Mouse (Mus musculus) olfactory bulb, adult 2 months (tissue): ENCODE data around the gene Sp7. TPM values are rescaled to one million over a fixed set of nuclear protein-coding genes. Genes with fewer than 3 reads are reported as not detected.
A peak's percentile ranks its signal among the peaks of the same experiment; 100 is the strongest.

Experiments used
- H3K27ac ChIP-seq: fragments of 200-500 bp; 2 replicates; pipeline ENCODE4 v1.5.1; 2012; ENCODE audit warnings: low read depth, low read length; ENCODE audit not compliant: insufficient read depth
- H3K4me1 ChIP-seq: fragments of 200-500 bp; 2 replicates; pipeline ENCODE4 v1.6.1; 2012; ENCODE audit warnings: low read length; ENCODE audit not compliant: control insufficient read depth, insufficient read depth
- H3K4me3 ChIP-seq: fragments of 200-500 bp; 2 replicates; pipeline ENCODE4 v1.5.1; 2012; ENCODE audit warnings: mild to moderate bottlenecking, low read depth, low read length, moderate library complexity; ENCODE audit not compliant: insufficient read depth
- CTCF ChIP-seq: fragments of 200-500 bp; IDR thresholded peaks from 2 replicates; pipeline ENCODE4 v1.5.1; 2012; ENCODE audit warnings: low read depth, mild to moderate bottlenecking, low read length, moderate library complexity; ENCODE audit not compliant: insufficient read depth
- POLR2A ChIP-seq: fragments of 200-500 bp; IDR thresholded peaks from 2 replicates; pipeline ENCODE4 v1.6.1; 2012; ENCODE audit warnings: mild to moderate bottlenecking, low read depth, low read length, moderate library complexity; ENCODE audit not compliant: insufficient read depth
- WGBS: fragments of 180-500 bp; shearing (Covaris S2); methylation state at CpG from one replicate; pipeline ENCODE4 v1.1.7; 2018; 5-methylcytosine and 5-hydroxymethylcytosine counted together
- polyA plus RNA-seq: library from polyadenylated mRNA; stranded (reverse); fragments of >200 nt; gene quantifications from 2 replicates; pipeline ENCODE4 v1.2.4, GENCODE M21; 2012; ENCODE audit warnings: low replicate concordance; ENCODE audit not compliant: missing spikeins, insufficient read depth, insufficient read length

Sp7 gene
- not detected in 2 replicates for polyA plus RNA-seq

DNA sequence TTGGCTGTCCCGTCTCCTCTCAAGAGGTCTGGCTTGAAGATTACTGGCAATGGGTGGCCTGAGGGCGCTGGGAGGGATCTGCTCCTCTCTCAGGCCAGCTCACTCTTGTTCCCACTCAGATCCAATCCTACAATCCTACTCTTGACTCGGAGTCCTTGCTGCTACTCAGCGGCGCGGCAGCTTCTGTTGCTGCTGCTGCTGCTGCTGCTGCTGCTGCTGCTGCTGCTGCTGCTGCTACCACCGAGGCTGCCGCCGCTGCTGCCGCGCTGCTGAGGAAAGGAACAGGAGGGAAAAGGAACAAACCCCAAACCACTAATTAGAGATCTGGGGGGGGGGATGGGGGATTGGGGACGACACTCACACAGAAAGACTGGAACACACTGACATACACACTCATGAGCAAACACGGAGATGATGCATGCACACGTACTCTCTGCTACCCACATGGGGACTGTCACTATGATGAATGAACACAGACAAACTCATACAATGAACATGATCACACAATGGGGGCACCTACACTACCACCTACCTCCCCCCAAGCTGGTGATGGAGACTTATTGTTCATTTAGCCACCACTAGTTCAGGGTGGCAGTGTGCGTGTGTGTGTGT, at the start of gene Sp7:
Gene Sp7, minus strand, starts transcription at position 450 of the 612 bp plus-strand sequence.
- 2% methylated on average over 15 of the region's 15 CpGs for WGBS
- peaks cover 10% of the 10 kb centered on the region; the same call in 1 of the 2 replicates for H3K4me1 ChIP-seq
- 0 out of 2 replicates have a peak, but pooled peaks have one; percentile 7 for TF ChIP-seq POLR2A
- TF ChIP-seq CTCF = no peak
- peak within 1 kb of the TSS; percentile 69 for H3K4me3 ChIP-seq
- H3K27ac ChIP-seq = peak within 1 kb of the TSS; percentile 90

DNA sequence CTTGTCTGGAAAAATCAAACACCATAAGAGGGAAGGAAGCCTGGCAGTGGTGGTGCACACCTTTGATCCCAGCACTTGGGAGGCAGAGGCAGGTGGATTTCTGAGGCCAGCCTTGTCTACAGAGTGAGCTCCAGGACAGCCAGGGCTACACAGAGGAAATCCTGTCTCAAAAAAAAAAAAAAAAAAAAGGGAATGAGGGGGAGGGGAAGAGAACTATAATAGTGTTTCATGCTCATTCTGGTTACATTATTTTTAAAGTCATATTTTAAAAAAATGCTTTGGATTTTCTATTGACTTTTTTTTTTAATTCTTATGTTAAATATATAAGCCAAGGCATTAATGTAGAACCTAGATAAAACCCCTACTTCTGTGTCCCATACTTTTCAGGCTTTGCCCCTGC, 46.7 kb upstream of the Sp7 start:
- no peak overlapping the region for H3K4me3 ChIP-seq
- no peak for TF ChIP-seq POLR2A
- no peak for TF ChIP-seq CTCF
- no peak overlapping the region for H3K27ac ChIP-seq
- H3K4me1 ChIP-seq = peaks cover 8% of the 10 kb centered on the region

DNA sequence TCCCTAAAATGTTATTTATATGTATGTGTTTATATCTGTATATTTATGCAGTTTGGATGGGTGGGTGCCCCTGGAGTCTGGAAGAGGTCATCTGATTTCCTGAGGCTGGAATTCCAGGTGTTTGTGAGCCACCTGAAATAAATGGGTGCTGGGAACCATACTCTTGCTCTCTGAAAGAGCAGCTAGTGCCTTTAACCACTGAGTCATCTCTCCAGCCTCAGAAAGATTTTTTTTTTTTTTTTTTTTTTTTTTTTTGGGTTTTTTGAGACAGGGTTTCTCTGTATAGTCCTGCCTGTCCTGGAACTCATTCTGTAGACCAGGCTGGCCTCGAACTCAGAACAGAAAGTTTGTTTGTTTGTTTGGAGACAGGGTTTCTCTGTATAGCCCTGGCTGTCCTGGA, 44.1 kb upstream of the Sp7 start:
- Histone ChIP-seq H3K27ac (no peak overlapping the region), H3K4me3 (no peak overlapping the region), H3K4me1 (peaks cover 16% of the 10 kb centered on the region)
- 96% methylated on average over 1 of the region's 1 CpGs for WGBS
- TF ChIP-seq CTCF (no peak), POLR2A (no peak)

DNA sequence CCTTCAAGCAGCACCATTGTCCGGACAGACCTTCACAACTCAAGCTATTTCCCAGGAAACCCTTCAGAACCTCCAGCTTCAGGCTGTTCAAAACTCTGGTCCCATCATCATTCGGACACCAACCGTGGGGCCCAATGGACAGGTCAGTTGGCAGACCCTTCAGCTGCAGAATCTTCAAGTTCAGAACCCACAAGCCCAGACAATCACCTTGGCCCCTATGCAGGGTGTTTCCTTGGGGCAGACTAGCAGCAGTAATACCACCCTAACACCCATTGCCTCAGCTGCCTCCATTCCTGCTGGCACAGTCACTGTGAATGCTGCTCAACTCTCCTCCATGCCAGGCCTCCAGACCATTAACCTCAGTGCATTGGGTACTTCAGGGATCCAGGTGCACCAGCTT, 42.3 kb upstream of the Sp7 start:
- no peak overlapping the region for H3K27ac ChIP-seq
- TF ChIP-seq CTCF = no peak
- no peak overlapping the region for H3K4me3 ChIP-seq
- WGBS = 83% methylated on average over 3 of the region's 3 CpGs
- H3K4me1 ChIP-seq = peaks cover 16% of the 10 kb centered on the region

DNA sequence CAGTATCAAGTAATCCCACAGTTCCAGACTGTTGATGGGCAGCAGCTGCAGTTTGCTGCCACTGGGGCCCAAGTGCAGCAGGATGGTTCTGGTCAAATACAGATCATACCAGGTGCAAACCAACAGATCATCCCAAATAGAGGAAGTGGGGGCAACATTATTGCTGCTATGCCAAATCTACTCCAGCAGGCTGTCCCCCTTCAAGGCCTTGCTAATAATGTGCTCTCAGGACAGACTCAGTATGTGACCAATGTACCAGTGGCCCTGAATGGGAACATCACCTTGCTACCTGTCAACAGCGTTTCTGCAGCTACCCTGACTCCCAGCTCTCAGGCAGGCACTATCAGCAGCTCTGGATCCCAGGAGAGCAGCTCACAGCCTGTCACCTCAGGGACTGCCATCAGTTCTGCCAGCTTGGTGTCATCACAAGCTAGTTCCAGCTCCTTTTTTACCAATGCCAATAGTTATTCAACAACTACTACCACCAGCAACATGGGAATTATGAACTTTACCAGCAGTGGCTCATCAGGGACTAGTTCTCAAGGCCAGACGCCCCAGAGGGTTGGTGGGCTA, 41.7 kb upstream of the Sp7 start:
- no peak overlapping the region for H3K4me3 ChIP-seq
- no peak for TF ChIP-seq CTCF
- TF ChIP-seq POLR2A = no peak
- H3K4me1 ChIP-seq = peaks cover 16% of the 10 kb centered on the region
- 75% methylated on average over 2 of the region's 2 CpGs for WGBS
- no peak overlapping the region for H3K27ac ChIP-seq

DNA sequence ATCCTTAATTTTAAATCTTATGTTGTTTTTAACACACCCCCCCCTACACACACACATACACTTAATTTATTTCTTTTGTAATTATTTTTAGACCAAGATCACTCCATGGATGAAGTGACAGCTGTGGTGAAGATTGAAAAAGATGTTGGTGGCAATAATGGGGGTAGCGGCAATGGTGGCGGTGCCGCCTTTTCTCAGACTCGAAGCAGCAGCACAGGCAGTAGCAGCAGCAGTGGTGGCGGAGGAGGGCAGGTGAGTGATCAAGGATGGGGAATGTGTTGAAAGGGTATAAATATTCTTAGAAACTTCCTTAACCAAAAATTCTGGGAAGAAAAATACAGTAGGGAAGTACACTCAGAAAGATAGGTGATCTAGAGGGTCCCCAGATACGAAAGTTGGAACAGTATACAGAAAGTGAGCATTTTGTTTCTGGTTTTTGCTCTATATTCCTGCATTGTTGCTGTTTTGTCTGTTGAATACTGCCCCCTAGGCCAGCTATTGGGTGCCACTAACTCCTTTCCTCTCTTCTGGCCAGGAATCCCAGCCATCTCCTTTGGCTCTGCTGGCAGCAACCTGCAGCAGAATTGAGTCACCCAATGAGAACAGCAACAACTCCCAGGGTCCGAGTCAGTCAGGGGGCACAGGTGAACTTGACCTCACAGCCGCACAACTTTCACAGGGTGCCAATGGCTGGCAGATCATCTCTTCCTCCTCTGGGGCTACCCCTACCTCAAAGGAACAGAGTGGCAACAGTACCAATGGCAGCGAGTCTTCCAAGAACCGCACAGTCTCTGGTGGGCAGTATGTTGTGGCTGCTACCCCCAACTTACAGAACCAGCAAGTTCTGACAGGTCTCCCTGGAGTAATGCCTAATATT, 40.9 kb upstream of the Sp7 start:
- peaks cover 16% of the 10 kb centered on the region for H3K4me1 ChIP-seq
- WGBS = 89% methylated on average over 10 of the region's 10 CpGs
- H3K27ac ChIP-seq = no peak overlapping the region

DNA sequence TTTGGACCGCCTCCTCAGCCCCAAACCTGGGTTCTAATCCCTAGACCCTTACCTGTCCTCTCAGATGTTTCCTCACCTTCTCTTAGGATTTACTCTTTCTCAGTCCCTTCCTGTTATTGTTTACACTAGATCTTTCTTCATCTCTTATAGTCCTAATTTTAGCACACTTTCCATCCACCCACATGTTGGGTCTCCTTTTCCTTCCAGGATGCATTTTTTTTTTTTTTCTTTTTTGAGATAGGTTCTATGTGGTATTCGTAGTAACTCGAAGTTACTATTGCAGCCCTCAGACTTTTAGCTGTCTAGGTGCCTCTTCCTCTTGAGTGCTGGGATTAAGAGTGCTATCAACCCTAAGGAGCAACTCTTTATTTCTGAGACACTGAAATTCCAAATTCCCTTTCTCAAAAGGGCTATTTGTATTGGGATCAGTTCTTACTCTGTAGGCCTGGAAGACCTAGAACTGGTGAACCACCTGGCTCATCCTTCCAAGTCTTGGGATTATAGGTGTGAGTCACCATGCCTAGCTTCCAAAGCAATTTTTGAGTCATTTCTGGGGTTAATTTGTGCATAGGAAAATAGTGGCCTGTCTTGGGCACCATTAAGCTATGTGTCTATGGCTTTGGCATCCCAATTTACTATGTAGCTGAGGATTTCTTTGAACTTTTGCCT, 40.1 kb upstream of the Sp7 start:
- Histone ChIP-seq H3K4me3 (peak overlapping the region; percentile 71), H3K4me1 (peaks cover 16% of the 10 kb centered on the region), H3K27ac (no peak overlapping the region)
- WGBS = 5% methylated on average over 3 of the region's 3 CpGs
- TF ChIP-seq CTCF (no peak), POLR2A (no peak)

More for the DNA sequence above, 40.9 kb upstream of the Sp7 start:
- H3K4me3 ChIP-seq = no peak overlapping the region
- TF ChIP-seq POLR2A = no peak
- TF ChIP-seq CTCF = no peak

DNA sequence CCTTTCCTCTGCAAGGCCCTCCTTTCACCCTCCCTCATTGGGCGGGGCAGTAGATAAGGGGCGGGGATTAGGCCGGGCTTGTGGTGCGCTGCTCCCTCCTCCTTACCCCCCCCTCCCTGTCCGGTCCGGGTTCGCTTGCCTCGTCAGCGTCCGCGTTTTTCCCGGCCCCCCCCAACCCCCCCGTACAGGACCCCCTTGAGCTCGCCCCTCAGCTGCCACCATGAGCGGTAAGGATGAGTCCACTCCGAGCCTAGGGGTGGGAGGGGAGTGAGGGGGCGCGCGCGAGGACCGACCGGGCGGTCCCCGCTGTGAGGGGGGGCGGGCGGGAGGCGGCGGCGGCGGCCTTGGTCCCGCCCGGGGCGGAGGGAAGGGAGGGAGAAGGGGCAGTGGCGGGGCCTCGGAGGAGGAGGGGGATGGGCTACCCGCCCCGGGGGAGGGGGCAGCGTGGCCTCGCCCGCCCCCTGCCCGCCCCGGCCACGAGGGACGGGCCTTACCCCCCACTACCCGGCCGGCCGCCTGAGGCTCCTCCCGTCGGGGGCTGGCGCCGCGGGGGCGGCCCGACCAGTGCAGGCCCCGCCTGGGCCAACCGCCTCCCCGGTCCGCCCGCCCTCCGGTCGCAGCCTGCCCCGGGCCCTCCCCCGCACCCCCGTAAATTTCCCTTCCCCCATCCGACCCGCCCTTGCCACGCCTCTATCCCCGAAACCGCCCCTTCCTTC, 39.4 kb upstream of the Sp7 start:
- TF ChIP-seq POLR2A (no peak), CTCF (no peak)
- peak overlapping the region; percentile 71 for H3K4me3 ChIP-seq
- peaks cover 16% of the 10 kb centered on the region for H3K4me1 ChIP-seq
- WGBS = 1% methylated on average over 48 of the region's 69 CpGs
- H3K27ac ChIP-seq = no peak overlapping the region
